Mouse (Mus musculus) left cerebral cortex, postnatal 25 days (tissue): ENCODE data around the gene Myoc. TPM values are rescaled to one million over a fixed set of nuclear protein-coding genes. Genes with fewer than 3 reads are reported as not detected.

Experiments
- DNase-seq, 2 experiments: peaks; one replicate each; pipeline ENCODE4 v3.0.0; 2022; ENCODE audit warnings: low spot score in 2 of 2, mixed read lengths in 1 of 2
- intact Hi-C: fragments of 180-260 bp; cut with DNase I; formaldehyde crosslinking; loops from one replicate; pipeline ENCODE4 v1.15.1; 2025
- microRNA-seq, 2 experiments: library from miRNA; unstranded; fragments of <30 nt; microRNA quantifications; one replicate each; pipeline ENCODE4 v1.2.0; 2022
- total RNA-seq, 2 experiments: library from RNA; stranded (reverse); gene quantifications; 2 replicates each; pipeline ENCODE4 v1.2.3; 2021

Gene Myoc
- total RNA-seq, 2 experiments from 2014 or later, result 5.4 to 7.3 TPM

GRCm38 (mm10) chr1:162643752-162644151 lies 4.8 kb downstream of the Myoc start:
- intact Hi-C loops, result no loop called here
- DNase-seq, result peak; percentile 42 to 75

GRCm38 (mm10) chr1:162646083-162646686 lies 7.2 kb downstream of the Myoc start:
- intact Hi-C loops, result no loop called here

GRCm38 (mm10) chr1:162648416-162648815 lies 9.5 kb downstream of the Myoc start:
- no peak for DNase-seq
- intact Hi-C loops, result no loop called here

More at GRCm38 (mm10) chr1:162646083-162646686, 7.2 kb downstream of the Myoc start:
- no peak for DNase-seq

GRCm38 (mm10) chr1:162658119-162658518 lies 19.2 kb downstream of the Myoc start, which contains the start of gene Myocos:
TSS of gene Myocos (minus strand) at chr1:162658219.
- intact Hi-C loops, result no loop called here

GRCm38 (mm10) chr1:162660276-162660860 lies 21.4 kb downstream of the Myoc start:
- DNase-seq, result no peak
- intact Hi-C loops, result loop anchor here (10.0 kb wide), 1 partner anchor 306 kb away; no protein-coding TSS in a partner anchor

More at GRCm38 (mm10) chr1:162658119-162658518, 19.2 kb downstream of the Myoc start, which contains the start of gene Myocos:
- DNase-seq, result no peak

- peak; percentile 74 for DNase-seq
- intact Hi-C loops, result loop anchor here (1.0 to 10.0 kb wide), 2 partner anchors 116 to 310 kb away; no protein-coding TSS in a partner anchor
Measured at GRCm38 (mm10) chr1:162664826-162665475, 26.0 kb downstream of the Myoc start.

GRCm38 (mm10) chr1:162665486-162666174 lies 26.7 kb downstream of the Myoc start:
- DNase-seq, result peak in 1 of 2 experiments; percentile 5
- intact Hi-C loops, result loop anchor here (1.0 to 10.0 kb wide), 2 partner anchors 116 to 311 kb away; no protein-coding TSS in a partner anchor

- intact Hi-C loops, result no loop called here
Measured at GRCm38 (mm10) chr1:162693721-162694120, 54.8 kb downstream of the Myoc start.

GRCm38 (mm10) chr1:162697866-162698265 lies 58.9 kb downstream of the Myoc start:
- intact Hi-C loops, result no loop called here
- DNase-seq, result peak in 1 of 2 experiments; percentile 22

More at GRCm38 (mm10) chr1:162693721-162694120, 54.8 kb downstream of the Myoc start:
- DNase-seq, result no peak

Small RNA genes within 50 kb of the gene (microRNA-seq; reads per million reads assigned to microRNA genes)
- gene Gm27616, result 0 to 0.25 reads per million in 2 experiments

Other genes with a start within 250 kb of the Myoc start
- gene Dnm3, start 161.1 kb upstream of the Myoc start, total RNA-seq, result 10 to 100 TPM; 87.6 to 94.1 TPM
- gene Mettl13, start 90.6 kb upstream of the Myoc start, total RNA-seq, result 10 to 100 TPM; 10.5 to 10.7 TPM
- gene Vamp4, start 68.6 kb upstream of the Myoc start, total RNA-seq, result 100 to 1,000 TPM; 111 TPM
- gene Myocos, start 19.1 kb downstream of the Myoc start, total RNA-seq, result not detected
- gene Prrc2c, start 101.4 kb downstream of the Myoc start, total RNA-seq, result 100 to 1,000 TPM; 190 to 226 TPM
- gene Fmo4, start 174.8 kb downstream of the Myoc start, total RNA-seq, result not detected
- 10 to 100 TPM; 11.4 to 16.4 TPM for gene Fmo1, start 227.5 kb downstream of the Myoc start, total RNA-seq